Mouse (Mus musculus) hindbrain, embryonic 12.5 days (tissue): ENCODE measurements at regions not wholly inside any gene's neighbourhood (a gene's known extent, or its start where the extent isn't known, plus 50 kb on each side); places are given as distances from the start of the nearest gene placed in this dataset.

ENCODE experiments used
- ATAC-seq: fragments of 200-750 bp; cut with Nextera tagmentation; 2 replicates; pipeline ENCODE4 v1.8.0; 2017; ENCODE audit warnings: moderate TSS enrichment; ENCODE audit not compliant: low FRiP score
- H3K27ac ChIP-seq: fragments of 300-500 bp; sonication (generic); 2 replicates; pipeline ENCODE4 v1.5.1; 2016; ENCODE audit warnings: mild to moderate bottlenecking
- H3K27me3 ChIP-seq: fragments of 300-500 bp; sonication (generic); 2 replicates; pipeline ENCODE4 v1.6.1; 2016; ENCODE audit warnings: mild to moderate bottlenecking
- H3K36me3 ChIP-seq: fragments of 300-500 bp; sonication (generic); 2 replicates; pipeline ENCODE4 v1.6.1; 2016; ENCODE audit warnings: mild to moderate bottlenecking
- H3K4me1 ChIP-seq: fragments of 300-500 bp; sonication (generic); 2 replicates; pipeline ENCODE4 v1.6.1; 2016
- H3K4me2 ChIP-seq: fragments of 300-500 bp; sonication (generic); replicated peaks from 2 replicates; pipeline ENCODE4 v1.6.1; 2016; ENCODE audit warnings: mild to moderate bottlenecking
- H3K4me3 ChIP-seq: fragments of 300-500 bp; sonication (generic); 2 replicates; pipeline ENCODE4 v1.5.1; 2016; ENCODE audit warnings: mild to moderate bottlenecking
- H3K9ac ChIP-seq: fragments of 300-500 bp; sonication (generic); 2 replicates; pipeline ENCODE4 v1.6.1; 2016; ENCODE audit warnings: mild to moderate bottlenecking, moderate library complexity
- H3K9me3 ChIP-seq: fragments of 300-500 bp; sonication (generic); replicated peaks from 2 replicates; pipeline ENCODE4 v1.6.1; 2016; ENCODE audit warnings: mild to moderate bottlenecking
- WGBS: fragments of 180-500 bp; shearing (Covaris S2); methylation state at CpG from one replicate; pipeline ENCODE4 v1.1.7; 2016; 5-methylcytosine and 5-hydroxymethylcytosine counted together

DNA sequence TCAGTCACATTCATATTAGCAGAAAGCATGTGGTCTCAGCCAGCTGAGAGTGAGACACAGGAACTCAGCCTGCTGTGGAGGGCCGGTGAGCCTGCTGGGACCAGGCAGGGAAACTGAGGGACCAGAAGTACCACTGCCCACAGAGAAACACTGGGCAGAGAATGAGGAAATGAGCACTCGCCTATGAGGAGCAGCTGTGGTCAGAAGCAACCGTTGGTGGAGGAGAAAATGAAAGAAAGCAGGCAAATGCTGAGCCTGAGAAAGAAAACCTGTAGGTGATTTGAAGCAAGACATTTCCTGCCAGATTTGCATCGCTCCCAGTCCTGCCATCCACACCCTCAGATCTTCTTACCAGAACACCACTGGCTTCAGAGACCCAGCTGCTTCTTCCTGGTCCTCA is 187.0 kb upstream of the Sesn3 start:
- no peaks in the 10 kb centered on the region for H3K36me3 ChIP-seq
- H3K27ac ChIP-seq = no peak overlapping the region
- H3K4me2 ChIP-seq = no peak overlapping the region
- no peaks in the 10 kb centered on the region for H3K9me3 ChIP-seq
- no peaks in the 10 kb centered on the region for H3K4me1 ChIP-seq
- H3K4me3 ChIP-seq = no peak overlapping the region
- H3K27me3 ChIP-seq = no peaks in the 10 kb centered on the region
- no peak overlapping the region for H3K9ac ChIP-seq
- ATAC-seq = no peak
- 74% methylated on average over 4 of the region's 4 CpGs for WGBS

DNA sequence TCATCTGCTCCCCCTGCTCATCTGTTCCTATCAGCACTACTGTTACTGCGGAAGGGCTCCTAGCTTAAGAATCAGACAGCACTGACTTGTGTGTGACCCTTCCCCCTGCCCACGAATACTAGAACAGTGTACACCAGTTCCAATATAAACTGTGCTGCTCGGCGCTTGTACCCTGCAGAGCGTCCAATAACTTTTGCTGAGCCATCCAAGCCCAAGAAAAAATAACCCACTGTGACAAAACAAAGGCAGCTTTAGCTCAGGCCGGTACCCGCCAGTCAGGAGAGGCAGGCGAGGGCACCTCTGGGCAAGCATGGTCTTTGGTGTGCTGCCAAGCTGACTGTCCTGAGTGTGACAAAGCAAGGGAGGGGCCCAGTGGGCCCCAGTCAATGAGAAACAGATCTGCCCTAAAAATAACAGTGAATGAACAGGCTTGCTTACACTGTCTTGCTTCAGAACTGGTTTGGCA is 185.0 kb upstream of the Sesn3 start:
- H3K4me3 ChIP-seq = no peak overlapping the region
- no peak overlapping the region for H3K9ac ChIP-seq
- WGBS = 43% methylated on average over 8 of the region's 8 CpGs
- no peak overlapping the region for H3K4me2 ChIP-seq
- no peaks in the 10 kb centered on the region for H3K27me3 ChIP-seq
- H3K4me1 ChIP-seq = no peaks in the 10 kb centered on the region
- H3K36me3 ChIP-seq = no peaks in the 10 kb centered on the region
- H3K27ac ChIP-seq = peak overlapping the region; percentile 48; the same call in 1 of the 2 replicates
- ATAC-seq = peak; percentile 56
- H3K9me3 ChIP-seq = no peaks in the 10 kb centered on the region

- WGBS = 90% methylated on average over 2 of the region's 2 CpGs
- Histone ChIP-seq H3K4me1 (no peaks in the 10 kb centered on the region), H3K9ac (no peak overlapping the region), H3K9me3 (no peaks in the 10 kb centered on the region), H3K4me3 (no peak overlapping the region), H3K27ac (no peak overlapping the region), H3K36me3 (no peaks in the 10 kb centered on the region), H3K27me3 (no peaks in the 10 kb centered on the region), H3K4me2 (no peak overlapping the region)
- ATAC-seq = no peak
Observed at GRCm38 (mm10) chr9:14090454-14090853, 184.4 kb upstream of the Sesn3 start.

- H3K27ac ChIP-seq = no peak overlapping the region
- no peak overlapping the region for H3K4me2 ChIP-seq
- H3K4me1 ChIP-seq = no peaks in the 10 kb centered on the region
- no peak for ATAC-seq
- no peak overlapping the region for H3K9ac ChIP-seq
- H3K9me3 ChIP-seq = no peaks in the 10 kb centered on the region
- H3K4me3 ChIP-seq = no peak overlapping the region
- 78% methylated on average over 8 of the region's 8 CpGs for WGBS
- no peaks in the 10 kb centered on the region for H3K36me3 ChIP-seq
- H3K27me3 ChIP-seq = no peaks in the 10 kb centered on the region
Observed at GRCm38 (mm10) chr9:14091099-14091930, 183.6 kb upstream of the Sesn3 start.

- Histone ChIP-seq H3K27ac (no peak overlapping the region), H3K27me3 (no peaks in the 10 kb centered on the region), H3K9ac (no peak overlapping the region), H3K9me3 (no peaks in the 10 kb centered on the region), H3K36me3 (no peaks in the 10 kb centered on the region), H3K4me2 (no peak overlapping the region), H3K4me3 (no peak overlapping the region), H3K4me1 (no peaks in the 10 kb centered on the region)
- WGBS = 83% methylated on average over 2 of the region's 2 CpGs
- no peak for ATAC-seq
Observed at GRCm38 (mm10) chr9:14092996-14093442, 181.8 kb upstream of the Sesn3 start.

DNA sequence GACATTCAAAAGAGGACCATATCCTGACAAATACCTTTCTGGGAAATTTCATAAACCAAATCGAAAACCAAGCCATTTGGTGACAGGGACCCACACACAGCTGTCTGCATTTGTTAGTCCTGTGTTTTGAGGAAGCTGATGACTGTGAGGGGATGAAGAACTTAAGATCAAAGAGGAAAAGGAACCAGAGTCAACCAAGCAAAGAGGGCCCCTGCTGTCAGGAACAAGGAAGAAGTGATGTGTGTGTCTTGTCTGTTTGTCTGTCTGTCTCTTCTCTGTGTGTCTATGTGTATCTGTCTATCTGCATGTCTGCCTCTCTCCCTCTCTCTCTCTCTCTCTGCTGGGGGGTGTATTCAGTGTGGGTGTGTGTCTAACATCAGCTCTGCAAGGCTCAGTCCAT is 171.3 kb upstream of the Sesn3 start:
- Histone ChIP-seq H3K4me3 (no peak overlapping the region), H3K9ac (no peak overlapping the region), H3K9me3 (no peaks in the 10 kb centered on the region), H3K36me3 (no peaks in the 10 kb centered on the region), H3K4me1 (no peaks in the 10 kb centered on the region), H3K27ac (no peak overlapping the region), H3K27me3 (no peaks in the 10 kb centered on the region), H3K4me2 (no peak overlapping the region)
- 82% methylated on average over 1 of the region's 1 CpGs for WGBS
- no peak for ATAC-seq

DNA sequence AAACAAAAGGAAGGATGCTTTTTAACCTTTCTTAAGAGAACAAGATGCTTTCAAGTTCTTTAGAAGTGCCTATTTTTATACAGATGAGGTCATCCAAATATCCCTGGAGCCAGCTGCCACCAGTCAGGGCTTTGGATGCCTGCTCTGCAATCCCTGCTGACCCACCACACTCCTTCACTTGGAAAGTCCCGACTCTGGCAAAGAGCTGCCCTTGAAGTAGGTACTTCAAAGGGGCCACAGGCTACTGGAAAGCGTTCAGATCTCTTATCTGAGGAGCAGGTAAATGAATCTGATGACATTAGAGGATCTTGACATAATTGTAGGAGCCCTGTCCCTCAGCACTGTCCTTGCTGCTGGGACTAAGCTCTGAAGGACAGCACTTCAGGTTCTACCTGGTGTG is 169.9 kb upstream of the Sesn3 start:
- no peaks in the 10 kb centered on the region for H3K36me3 ChIP-seq
- H3K4me3 ChIP-seq = no peak overlapping the region
- no peaks in the 10 kb centered on the region for H3K4me1 ChIP-seq
- H3K4me2 ChIP-seq = no peak overlapping the region
- H3K27me3 ChIP-seq = no peaks in the 10 kb centered on the region
- ATAC-seq = no peak
- H3K27ac ChIP-seq = no peak overlapping the region
- WGBS = 74% methylated on average over 2 of the region's 2 CpGs
- no peaks in the 10 kb centered on the region for H3K9me3 ChIP-seq
- H3K9ac ChIP-seq = no peak overlapping the region

GRCm38 (mm10) chr9:14106371-14106770 is 168.5 kb upstream of the Sesn3 start:
- Histone ChIP-seq H3K4me3 (no peak overlapping the region), H3K4me2 (no peak overlapping the region), H3K36me3 (no peaks in the 10 kb centered on the region), H3K27ac (no peak overlapping the region), H3K27me3 (no peaks in the 10 kb centered on the region), H3K9ac (no peak overlapping the region), H3K9me3 (no peaks in the 10 kb centered on the region), H3K4me1 (0 out of 2 replicates have a peak, but pooled peaks cover 3% of the 10 kb centered on the region)
- no peak for ATAC-seq
- 75% methylated on average over 1 of the region's 1 CpGs for WGBS

- peaks cover 6% of the 10 kb centered on the region; the same call in 1 of the 2 replicates for H3K4me1 ChIP-seq
Observed at GRCm38 (mm10) chr9:14108798-14109197, 166.1 kb upstream of the Sesn3 start.

DNA sequence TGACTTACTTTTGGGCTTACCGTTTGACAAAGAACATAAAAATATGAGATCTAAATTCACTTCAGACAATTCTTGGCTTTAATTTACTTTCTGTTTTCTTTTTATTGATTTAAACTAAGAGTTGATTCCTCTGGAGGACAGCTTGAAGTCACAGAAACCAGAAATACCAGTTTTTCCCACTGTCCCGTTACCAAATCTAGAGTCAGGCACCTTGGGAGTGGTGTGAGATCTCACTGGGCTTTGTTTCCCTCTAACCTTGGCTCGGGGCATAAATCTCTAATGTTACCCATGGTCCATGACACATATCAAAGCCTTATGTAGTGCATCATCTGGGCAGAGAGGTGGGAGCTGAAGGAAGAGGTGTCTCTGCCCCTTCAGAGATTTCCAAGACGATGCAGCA is 165.4 kb upstream of the Sesn3 start:
- no peak overlapping the region for H3K4me3 ChIP-seq
- no peak for ATAC-seq
- H3K9ac ChIP-seq = no peak overlapping the region
- H3K4me2 ChIP-seq = no peak overlapping the region
- H3K27me3 ChIP-seq = no peaks in the 10 kb centered on the region
- no peaks in the 10 kb centered on the region for H3K36me3 ChIP-seq
- no peaks in the 10 kb centered on the region for H3K9me3 ChIP-seq
- peaks cover 6% of the 10 kb centered on the region; the same call in 1 of the 2 replicates for H3K4me1 ChIP-seq
- WGBS = 84% methylated on average over 4 of the region's 4 CpGs
- no peak overlapping the region for H3K27ac ChIP-seq

More at GRCm38 (mm10) chr9:14108798-14109197, 166.1 kb upstream of the Sesn3 start:
- H3K9ac ChIP-seq = no peak overlapping the region
- 86% methylated on average over 4 of the region's 4 CpGs for WGBS
- H3K9me3 ChIP-seq = no peaks in the 10 kb centered on the region
- H3K27ac ChIP-seq = no peak overlapping the region
- no peak for ATAC-seq
- H3K27me3 ChIP-seq = no peaks in the 10 kb centered on the region
- H3K36me3 ChIP-seq = no peaks in the 10 kb centered on the region
- no peak overlapping the region for H3K4me2 ChIP-seq
- no peak overlapping the region for H3K4me3 ChIP-seq

GRCm38 (mm10) chr9:14111713-14112112 is 163.2 kb upstream of the Sesn3 start:
- WGBS = 37% methylated on average over 2 of the region's 2 CpGs
- no peaks in the 10 kb centered on the region for H3K9me3 ChIP-seq
- no peak overlapping the region for H3K27ac ChIP-seq
- H3K27me3 ChIP-seq = no peaks in the 10 kb centered on the region
- H3K4me1 ChIP-seq = peaks cover 6% of the 10 kb centered on the region; the same call in 1 of the 2 replicates
- no peak overlapping the region for H3K4me3 ChIP-seq
- H3K9ac ChIP-seq = no peak overlapping the region
- no peak for ATAC-seq
- H3K36me3 ChIP-seq = no peaks in the 10 kb centered on the region
- H3K4me2 ChIP-seq = no peak overlapping the region

GRCm38 (mm10) chr9:14115521-14115920 is 159.3 kb upstream of the Sesn3 start:
- Histone ChIP-seq H3K9ac (no peak overlapping the region), H3K9me3 (no peaks in the 10 kb centered on the region), H3K36me3 (no peaks in the 10 kb centered on the region), H3K4me2 (no peak overlapping the region), H3K27ac (no peak overlapping the region), H3K4me3 (no peak overlapping the region), H3K4me1 (peaks cover 6% of the 10 kb centered on the region; the same call in 1 of the 2 replicates), H3K27me3 (no peaks in the 10 kb centered on the region)
- WGBS = 81% methylated on average over 3 of the region's 3 CpGs
- ATAC-seq = no peak
